Mouse (Mus musculus) stomach, postnatal 0 days (tissue): ENCODE data around the gene Gm20695.

ENCODE experiments used
- CTCF ChIP-seq: IDR thresholded peaks from 2 replicates; pipeline ENCODE4 v1.5.1; 2016; ENCODE audit warnings: antibody characterized with exemption, low read depth, mild to moderate bottlenecking, moderate library complexity
- EP300 ChIP-seq: optimal IDR thresholded peaks from 2 replicates; pipeline ENCODE3; 2016; ENCODE audit warnings: antibody characterized with exemption

- TF ChIP-seq EP300 (no peak), CTCF (no peak)
Observed at GRCm38 (mm10) chr16:3872216-3873047, 12.0 kb upstream of the Gm20695 start, which contains the start of gene Naa60.
